Mouse (Mus musculus) CD4-positive naive resting alpha-beta T cell, adult 57 days (primary cell): Measurements from ENCODE around the gene Vmn1r70. TPM values are rescaled to one million over a fixed set of nuclear protein-coding genes. Genes with fewer than 3 reads are reported as not detected.

Experiments
- total RNA-seq: library from RNA; stranded (reverse); gene quantifications from one replicate; pipeline ENCODE4 v1.2.4, GENCODE M21; 2023

Vmn1r70 gene
- total RNA-seq, result not detected

DNA sequence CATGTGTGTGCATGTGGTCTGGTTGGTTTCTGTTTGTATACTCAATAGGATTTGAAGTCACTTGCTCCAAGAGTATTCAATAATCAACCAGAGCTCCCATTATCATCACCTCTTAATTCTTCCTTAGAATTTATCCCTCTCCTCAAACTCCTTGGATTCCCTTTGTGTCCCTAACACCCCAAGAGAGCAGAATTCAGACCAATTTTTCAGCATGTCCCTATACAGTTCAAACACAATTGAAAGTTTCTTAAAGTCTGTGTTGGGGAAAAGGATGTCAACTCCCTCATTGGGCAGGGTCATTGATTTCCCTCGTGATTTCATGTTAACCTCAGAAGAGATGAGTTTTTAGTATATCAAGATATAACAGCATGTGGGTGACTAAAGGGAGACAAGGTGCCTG lies at the start of gene Vmn1r70:
Gene Vmn1r70, plus strand, starts transcription at position 301 of the 400 bp plus-strand sequence.

DNA sequence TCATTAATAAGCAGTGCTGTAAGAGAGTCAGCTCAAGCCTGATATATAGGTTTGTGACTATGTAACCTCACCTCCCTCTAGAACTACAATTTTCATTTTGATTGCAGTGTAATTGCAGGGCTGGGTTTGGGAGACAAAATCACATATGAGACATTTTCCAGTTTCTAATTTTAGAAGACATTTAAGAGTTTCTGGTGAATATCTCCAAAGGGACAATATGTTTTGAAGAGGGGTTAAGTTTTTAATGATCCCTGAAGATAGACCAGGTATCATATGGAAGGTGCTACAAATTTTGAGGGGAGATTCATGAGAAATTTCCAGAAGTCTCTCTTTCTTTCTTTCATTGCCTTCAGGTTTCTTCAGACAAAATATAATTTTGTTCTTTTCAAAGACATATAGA lies 17.8 kb upstream of the Vmn1r70 start, which contains the start of gene Vmn1r69:
Gene Vmn1r69, minus strand, starts transcription at position 101 of the 400 bp plus-strand sequence.

Other genes starting within 250 kb of the Vmn1r70 start
- gene Vmn1r67, start 188.2 kb upstream of the Vmn1r70 start, total RNA-seq, result not detected
- gene Zik1, start 136.1 kb upstream of the Vmn1r70 start, total RNA-seq, result 1.1 TPM
- gene Vmn1r68, start 73.0 kb upstream of the Vmn1r70 start, total RNA-seq, result not detected
- gene Vmn1r69, start 17.9 kb upstream of the Vmn1r70 start, total RNA-seq, result not detected
- gene Nlrp4b, start 56.3 kb downstream of the Vmn1r70 start, total RNA-seq, result not detected
- not detected for gene Vmn1r71, start 122.8 kb downstream of the Vmn1r70 start, total RNA-seq